Mouse (Mus musculus) intestine, embryonic 14.5 days (tissue): Measurements from ENCODE around the gene Prss47. TPM values are rescaled to one million over a fixed set of nuclear protein-coding genes. Genes with fewer than 3 reads are reported as not detected.

Source experiments
- ATAC-seq: fragments of 200-750 bp; cut with Nextera tagmentation; replicated peaks from 2 replicates; pipeline ENCODE4 v1.8.0; 2017; ENCODE audit warnings: low read depth, moderate number of reproducible peaks, moderate TSS enrichment, moderate library complexity; ENCODE audit not compliant: low FRiP score, low TSS enrichment
- DNase-seq: peaks from one replicate; pipeline ENCODE4 v3.0.0-alpha.2; 2018; ENCODE audit warnings: low spot score
- H3K27ac ChIP-seq: fragments of 300-500 bp; sonication (generic); 2 replicates; pipeline ENCODE4 v1.5.1; 2014; ENCODE audit warnings: low read depth, mild to moderate bottlenecking, control low read depth
- H3K27me3 ChIP-seq: fragments of 300-500 bp; sonication (generic); replicated peaks from 2 replicates; pipeline ENCODE4 v1.6.1; 2014; ENCODE audit warnings: low read length, control low read depth; ENCODE audit not compliant: control insufficient read depth, insufficient read depth
- H3K36me3 ChIP-seq: fragments of 300-500 bp; sonication (generic); 2 replicates; pipeline ENCODE4 v1.6.1; 2014; ENCODE audit warnings: low read length, control low read depth; ENCODE audit not compliant: control insufficient read depth, insufficient read depth
- H3K4me1 ChIP-seq: fragments of 300-500 bp; sonication (generic); replicated peaks from 2 replicates; pipeline ENCODE4 v1.6.1; 2014; ENCODE audit warnings: low read length, control low read depth, mixed read lengths; ENCODE audit not compliant: control insufficient read depth, insufficient read depth
- H3K4me2 ChIP-seq: fragments of 300-500 bp; sonication (generic); 2 replicates; pipeline ENCODE4 v1.6.1; 2014; ENCODE audit warnings: low read length
- H3K4me3 ChIP-seq: fragments of 300-500 bp; sonication (generic); 2 replicates; pipeline ENCODE4 v1.5.1; 2014; ENCODE audit warnings: low read depth, low read length, control low read depth, mixed read lengths
- H3K9ac ChIP-seq: fragments of 300-500 bp; sonication (generic); 2 replicates; pipeline ENCODE4 v1.6.1; 2014; ENCODE audit warnings: mild to moderate bottlenecking, low read length
- H3K9me3 ChIP-seq: fragments of 300-500 bp; sonication (generic); 2 replicates; pipeline ENCODE4 v1.6.1; 2016; ENCODE audit warnings: low read length, control low read depth; ENCODE audit not compliant: control insufficient read depth
- WGBS: fragments of 180-500 bp; shearing (Covaris S2); extraction: QIAGEN DNeasy Blood & Tissue Kit; methylation state at CpG from one replicate; pipeline ENCODE4 v1.1.7; 2014; 5-methylcytosine and 5-hydroxymethylcytosine counted together
- polyA plus RNA-seq: library from polyadenylated mRNA; unstranded; fragments of >200 nt; fragmentation: Nextera tagmentation; extraction: Ambion mirVana; gene quantifications from 2 replicates; pipeline ENCODE4 v1.2.1, GENCODE M21; 2014

Prss47 gene
- polyA plus RNA-seq, 1 experiment from 2014 or later: not detected

- Histone ChIP-seq H3K4me1 (no peaks in the 10 kb centered on the region), H3K27ac (no peak overlapping the region), H3K4me3 (no peak overlapping the region), H3K36me3 (no peaks in the 10 kb centered on the region), H3K9me3 (no peaks in the 10 kb centered on the region), H3K9ac (no peak overlapping the region), H3K4me2 (no peak overlapping the region), H3K27me3 (no peaks in the 10 kb centered on the region)
- DNase-seq (no peak), ATAC-seq (no peak)
- WGBS: 73% methylated on average over 1 of the region's 1 CpGs
These were observed 44.6 kb downstream of the Prss47 start for GRCm38 (mm10) chr13:65007971-65008370.

- WGBS: 82% methylated on average over 1 of the region's 1 CpGs
- Histone ChIP-seq H3K4me1 (no peaks in the 10 kb centered on the region), H3K4me2 (no peak overlapping the region), H3K9me3 (no peaks in the 10 kb centered on the region), H3K9ac (no peak overlapping the region), H3K4me3 (no peak overlapping the region), H3K27ac (no peak overlapping the region), H3K36me3 (no peaks in the 10 kb centered on the region), H3K27me3 (no peaks in the 10 kb centered on the region)
- DNase-seq (no peak), ATAC-seq (no peak)
These were observed 45.8 kb downstream of the Prss47 start for GRCm38 (mm10) chr13:65006760-65007159.

- Histone ChIP-seq H3K4me2 (no peak overlapping the region), H3K27ac (no peak overlapping the region), H3K4me1 (no peaks in the 10 kb centered on the region), H3K36me3 (no peaks in the 10 kb centered on the region), H3K9ac (no peak overlapping the region), H3K4me3 (no peak overlapping the region), H3K27me3 (no peaks in the 10 kb centered on the region), H3K9me3 (no peaks in the 10 kb centered on the region)
- DNase-seq: no peak
- no peak for ATAC-seq
These were observed 47.1 kb downstream of the Prss47 start for GRCm38 (mm10) chr13:65005414-65005813.

Other genes starting within 250 kb of the Prss47 start
- 1.2 and 2.1 TPM in 2 replicates for gene Cntnap3, start 148.8 kb downstream of the Prss47 start, polyA plus RNA-seq
- not detected in 2 replicates for gene Spata31, start 135.4 kb downstream of the Prss47 start, polyA plus RNA-seq
- not detected in 2 replicates for gene Spata31d1c, start 19.7 kb downstream of the Prss47 start, polyA plus RNA-seq
- 55.6 and 56.7 TPM in 2 replicates for gene Mfsd14b, start 60.2 kb upstream of the Prss47 start, polyA plus RNA-seq
- gene Olfr465-ps1, start 85.3 kb upstream of the Prss47 start, polyA plus RNA-seq: not detected in 2 replicates
- not detected in 2 replicates for gene Olfr466, start 97.5 kb upstream of the Prss47 start, polyA plus RNA-seq
- gene Nlrp4f, start 153.2 kb upstream of the Prss47 start, polyA plus RNA-seq: not detected in 2 replicates
- gene Gm10775, start 206.8 kb upstream of the Prss47 start, polyA plus RNA-seq: 0.15 TPM in 1 of 2 replicates, not detected in the other
- gene Zfp369, start 226.1 kb upstream of the Prss47 start, polyA plus RNA-seq: 17.1 and 18.2 TPM in 2 replicates